In the genomic region with DNA sequence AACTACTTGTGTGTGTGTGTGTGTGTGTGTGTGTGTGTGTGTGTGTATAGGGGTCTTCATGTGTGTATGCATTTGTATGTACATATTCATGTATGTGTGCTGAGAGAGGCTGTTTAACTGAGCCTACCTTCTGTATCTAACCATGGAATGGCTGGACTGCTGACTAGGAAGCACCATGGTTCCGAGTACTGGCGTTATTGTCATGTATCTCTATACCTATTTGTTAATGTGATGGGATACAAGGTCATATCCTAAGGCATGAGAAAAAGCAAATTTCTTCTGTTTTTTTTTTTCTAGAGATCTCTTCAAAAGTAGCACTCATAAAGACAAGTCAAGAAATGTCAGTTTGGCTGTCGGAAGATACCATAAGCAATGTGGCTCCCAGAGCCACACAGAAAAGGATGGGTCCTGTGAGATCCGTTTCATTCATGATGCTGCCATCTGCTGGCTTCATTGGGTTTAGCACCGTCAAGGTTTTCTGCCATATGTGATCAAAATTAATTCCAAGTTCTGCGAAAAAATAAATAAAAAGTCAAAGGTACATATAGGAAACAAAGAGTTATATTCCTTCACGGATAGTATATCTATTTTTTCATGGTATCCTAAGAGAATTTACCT, we compare ENCODE assay signal across 9 mouse cellular contexts. TPM values are rescaled to one million over a fixed set of nuclear protein-coding genes. Genes with fewer than 3 reads are reported as not detected.
DNase-seq lines count a peak whose midpoint lies in the region; ATAC-seq lines count a peak whose summit lies in the region.
"Had no signal": no experiment of that assay in that cellular context is flagged by ENCODE, and none has a peak within 500 bp of the region (broad histone marks: within the 10 kb centered on the region; RNA-seq: fewer than 3 reads in every experiment).

No protein-coding gene starts in this region.

- no peaks in the 10 kb centered on the region for H3K36me3 ChIP-seq in hindbrain, embryonic 13.5 days
- H3K36me3 ChIP-seq in midbrain, embryonic 15.5 days (replicated peaks), result no peaks in the 10 kb centered on the region

- peak; percentile 73; the same call in 1 of the 2 replicates for ATAC-seq in hindbrain, embryonic 13.5 days (ENCODE audit: low FRiP score)
- ATAC-seq in midbrain, embryonic 15.5 days (replicated peaks), result peak; percentile 80

- H3K9me3 ChIP-seq in hindbrain, embryonic 13.5 days, result no peaks in the 10 kb centered on the region
- H3K9me3 ChIP-seq in midbrain, embryonic 15.5 days, result no peaks in the 10 kb centered on the region

- 36% methylated on average over 7 of the region's 7 CpGs for WGBS in hindbrain, embryonic 13.5 days
- WGBS in midbrain, embryonic 15.5 days, result 38% methylated on average over 7 of the region's 7 CpGs

- H3K27ac ChIP-seq in hindbrain, embryonic 13.5 days, result no peak overlapping the region
- no peak overlapping the region for H3K27ac ChIP-seq in midbrain, embryonic 15.5 days

- H3K4me2 ChIP-seq in hindbrain, embryonic 13.5 days, result no peak overlapping the region
- no peak overlapping the region for H3K4me2 ChIP-seq in midbrain, embryonic 15.5 days

- DNase-seq in spleen, postnatal 10 days (ENCODE audit: low spot score in 2 of 2), result peak; percentile 5 to 51
- DNase-seq in spleen, postnatal 4 days (ENCODE audit: low spot score in 2 of 2), result no peak
- peak; percentile 56 for DNase-seq in adrenal gland, postnatal 14 days
- DNase-seq in embryo, embryonic 9.5 days (ENCODE audit: extremely low spot score), result peak; percentile 29
- peak; percentile 43 to 52 for DNase-seq in left cerebral cortex, postnatal 10 days (ENCODE audit: extremely low spot score in 1 of 2, low spot score in 2 of 2)
- DNase-seq in thymus, postnatal 4 days, result peak; percentile 52

- no peaks in the 10 kb centered on the region for H3K27me3 ChIP-seq in hindbrain, embryonic 13.5 days
- no peaks in the 10 kb centered on the region for H3K27me3 ChIP-seq in midbrain, embryonic 15.5 days (replicated peaks)

- no peak overlapping the region for H3K4me3 ChIP-seq in hindbrain, embryonic 13.5 days
- H3K4me3 ChIP-seq in midbrain, embryonic 15.5 days, result no peak overlapping the region
- H3K4me3 ChIP-seq: erythroblast, embryonic 14.5 days had no signal

- no peaks in the 10 kb centered on the region; the same call in 1 of the 2 replicates for H3K4me1 ChIP-seq in hindbrain, embryonic 13.5 days (replicated peaks)
- no peaks in the 10 kb centered on the region for H3K4me1 ChIP-seq in midbrain, embryonic 15.5 days

- intact Hi-C loops in left cerebral cortex, postnatal 10 days (cut with DNase I), result loop anchor here (2.0 to 5.0 kb wide), 3 partner anchors 178 to 1400 kb away; partner anchors contain the start of gene Kctd8

- no peak overlapping the region for H3K9ac ChIP-seq in hindbrain, embryonic 13.5 days
- no peak overlapping the region for H3K9ac ChIP-seq in midbrain, embryonic 15.5 days

RNA-seq across cellular contexts. Expression of gene Yipf7, which starts 21.7 kb away (rescaled TPM):
- 0.70 TPM in 1 of 2 replicates, not detected in the other for total RNA-seq in adrenal gland, postnatal 14 days (2021)
- polyA plus RNA-seq in hindbrain, embryonic 13.5 days (2015; fragmentation: Nextera tagmentation; extraction: Ambion mirVana), result not detected in 2 replicates
- not detected for total RNA-seq in left cerebral cortex, postnatal 10 days (2021)
- not detected in 2 replicates for polyA plus RNA-seq in midbrain, embryonic 15.5 days (2015; fragmentation: Nextera tagmentation; extraction: Ambion mirVana)
- polyA plus RNA-seq: erythroblast, embryonic 14.5 days had no signal

RNA-seq across cellular contexts. Expression of gene Guf1, which starts 36.0 kb away (rescaled TPM):
- 29.4 and 29.9 TPM in 2 replicates for total RNA-seq in adrenal gland, postnatal 14 days (2021)
- 48.4 and 54.2 TPM in 2 replicates for polyA plus RNA-seq in hindbrain, embryonic 13.5 days (2015; fragmentation: Nextera tagmentation; extraction: Ambion mirVana)
- 10 to 100 TPM; 34.8 to 37.2 TPM for total RNA-seq in left cerebral cortex, postnatal 10 days (2021)
- 51.9 and 54.7 TPM in 2 replicates for polyA plus RNA-seq in midbrain, embryonic 15.5 days (2015; fragmentation: Nextera tagmentation; extraction: Ambion mirVana)

Comparison
In these comparisons a context has a peak if more than half of its experiments do, and no peak if none do; other contexts are left out.
1. DNase-seq: peak in spleen, postnatal 10 days (2 of 2), adrenal gland, postnatal 14 days (single experiment), embryo, embryonic 9.5 days (single experiment), left cerebral cortex, postnatal 10 days (2 of 2) and thymus, postnatal 4 days (single experiment); none in spleen, postnatal 4 days (0 of 2).